15 mouse cellular contexts compared by ENCODE assay signal in genomic region chr6:124860511-124860910, GRCm38 (mm10). TPM values are rescaled to one million over a fixed set of nuclear protein-coding genes. Genes with fewer than 3 reads are reported as not detected.
A peak's percentile ranks its signal among the peaks of the same experiment; 100 is the strongest.
DNase-seq lines count a peak whose midpoint lies in the region; ATAC-seq and TF ChIP-seq lines count a peak whose summit lies in the region.
"Had no signal": no experiment of that assay in that cellular context is flagged by ENCODE, and none has a peak within 500 bp of the region (broad histone marks: within the 10 kb centered on the region; RNA-seq: fewer than 3 reads in every experiment).

No protein-coding gene starts in this region.

- H3K4me3 ChIP-seq in forebrain, embryonic 12.5 days (replicated peaks), result no peak overlapping the region
- no peak overlapping the region for H3K4me3 ChIP-seq in forebrain, embryonic 11.5 days (ENCODE audit: low read depth, low read length)
- no peak overlapping the region for H3K4me3 ChIP-seq in stomach, embryonic 15.5 days (replicated peaks)
- H3K4me3 ChIP-seq in stomach, postnatal 0 days (ENCODE audit: low read depth, low read length), result no peak overlapping the region
- H3K4me3 ChIP-seq in midbrain, embryonic 12.5 days, result no peak overlapping the region
- H3K4me3 ChIP-seq: embryonic facial prominence, embryonic 15.5 days had no signal

- no peak for TF ChIP-seq CTCF in stomach, postnatal 0 days (IDR thresholded peaks at IDR 0.05; ENCODE audit: low read depth)

- H3K9me3 ChIP-seq in forebrain, embryonic 12.5 days, result no peaks in the 10 kb centered on the region
- no peaks in the 10 kb centered on the region for H3K9me3 ChIP-seq in forebrain, embryonic 11.5 days (ENCODE audit: control insufficient read depth, low read length)
- no peaks in the 10 kb centered on the region for H3K9me3 ChIP-seq in stomach, embryonic 15.5 days
- H3K9me3 ChIP-seq in stomach, postnatal 0 days (ENCODE audit: control insufficient read depth, low read length), result no peaks in the 10 kb centered on the region
- H3K9me3 ChIP-seq in midbrain, embryonic 12.5 days, result no peaks in the 10 kb centered on the region
- H3K9me3 ChIP-seq: embryonic facial prominence, embryonic 15.5 days; G1E; limb, embryonic 13.5 days had no signal

- peaks cover 72% of the 10 kb centered on the region for H3K4me1 ChIP-seq in forebrain, embryonic 12.5 days
- H3K4me1 ChIP-seq in forebrain, embryonic 11.5 days (replicated peaks; ENCODE audit: control insufficient read depth, insufficient read depth, low read length), result peaks cover 35% of the 10 kb centered on the region
- H3K4me1 ChIP-seq in stomach, embryonic 15.5 days, result peaks cover 30% of the 10 kb centered on the region
- H3K4me1 ChIP-seq in stomach, postnatal 0 days (replicated peaks; ENCODE audit: control insufficient read depth, insufficient read depth), result no peaks in the 10 kb centered on the region
- H3K4me1 ChIP-seq in midbrain, embryonic 12.5 days, result peaks cover 77% of the 10 kb centered on the region

- H3K9ac ChIP-seq in forebrain, embryonic 12.5 days, result peak overlapping the region; percentile 9
- H3K9ac ChIP-seq in forebrain, embryonic 11.5 days (ENCODE audit: low read length), result no peak overlapping the region
- H3K9ac ChIP-seq in stomach, embryonic 15.5 days, result no peak overlapping the region
- H3K9ac ChIP-seq in stomach, postnatal 0 days (ENCODE audit: low read length), result no peak overlapping the region
- H3K9ac ChIP-seq in midbrain, embryonic 12.5 days (replicated peaks), result peak overlapping the region; percentile 39; the same call in 1 of the 2 replicates
- H3K9ac ChIP-seq: embryonic facial prominence, embryonic 15.5 days had no signal

- no peak overlapping the region for H3K4me2 ChIP-seq in forebrain, embryonic 12.5 days
- H3K4me2 ChIP-seq in forebrain, embryonic 11.5 days (ENCODE audit: low read depth, low read length, severe bottlenecking), result no peak overlapping the region
- no peak overlapping the region for H3K4me2 ChIP-seq in stomach, embryonic 15.5 days
- no peak overlapping the region for H3K4me2 ChIP-seq in stomach, postnatal 0 days (replicated peaks; ENCODE audit: low read depth)
- H3K4me2 ChIP-seq in midbrain, embryonic 12.5 days (replicated peaks), result peak overlapping the region; percentile 9; the same call in 1 of the 2 replicates
- H3K4me2 ChIP-seq: embryonic facial prominence, embryonic 15.5 days had no signal

- 81% methylated on average over 9 of the region's 9 CpGs for WGBS in forebrain, embryonic 12.5 days
- WGBS in forebrain, embryonic 11.5 days, result 79% methylated on average over 9 of the region's 9 CpGs
- 83% methylated on average over 9 of the region's 9 CpGs for WGBS in stomach, embryonic 15.5 days
- 84% methylated on average over 9 of the region's 9 CpGs for WGBS in stomach, postnatal 0 days
- WGBS in midbrain, embryonic 12.5 days, result 76% methylated on average over 9 of the region's 9 CpGs

- no peak for DNase-seq in forebrain, embryonic 11.5 days (ENCODE audit: low spot score)
- no peak for DNase-seq in stomach, postnatal 0 days (ENCODE audit: low spot score)
- no peak for DNase-seq in adrenal gland, postnatal 36 days
- no peak for DNase-seq in spleen, postnatal 36 days (ENCODE audit: low spot score in 2 of 2)

- peaks cover 17% of the 10 kb centered on the region for H3K27me3 ChIP-seq in forebrain, embryonic 12.5 days
- H3K27me3 ChIP-seq in forebrain, embryonic 11.5 days (ENCODE audit: control insufficient read depth, insufficient read depth, low read length), result no peaks in the 10 kb centered on the region; the same call in none of the 2 replicates
- H3K27me3 ChIP-seq in stomach, embryonic 15.5 days (replicated peaks), result peaks cover 20% of the 10 kb centered on the region
- no peaks in the 10 kb centered on the region; the same call in 1 of the 2 replicates for H3K27me3 ChIP-seq in stomach, postnatal 0 days (ENCODE audit: control insufficient read depth, insufficient read depth, low read length)
- H3K27me3 ChIP-seq in midbrain, embryonic 12.5 days, result peaks cover 19% of the 10 kb centered on the region
- H3K27me3 ChIP-seq: embryonic facial prominence, embryonic 15.5 days had no signal

- H3K27ac ChIP-seq in forebrain, embryonic 12.5 days, result peak overlapping the region; percentile 63; the same call in 1 of the 2 replicates
- H3K27ac ChIP-seq in forebrain, embryonic 11.5 days (ENCODE audit: low read depth, low read length), result no peak overlapping the region
- H3K27ac ChIP-seq in stomach, embryonic 15.5 days, result peak overlapping the region; percentile 5; the same call in 1 of the 2 replicates
- H3K27ac ChIP-seq in stomach, postnatal 0 days (replicated peaks), result no peak overlapping the region
- peak overlapping the region; percentile 60; the same call in 1 of the 2 replicates for H3K27ac ChIP-seq in midbrain, embryonic 12.5 days (replicated peaks)
- H3K27ac ChIP-seq: embryonic facial prominence, embryonic 15.5 days had no signal

- no peak for TF ChIP-seq EP300 in stomach, postnatal 0 days (optimal IDR thresholded peaks at IDR 0.05)

- H3K36me3 ChIP-seq in forebrain, embryonic 12.5 days (replicated peaks), result no peaks in the 10 kb centered on the region
- no peaks in the 10 kb centered on the region for H3K36me3 ChIP-seq in forebrain, embryonic 11.5 days (ENCODE audit: control insufficient read depth, insufficient read depth, low read length)
- no peaks in the 10 kb centered on the region for H3K36me3 ChIP-seq in stomach, embryonic 15.5 days
- no peaks in the 10 kb centered on the region for H3K36me3 ChIP-seq in stomach, postnatal 0 days (ENCODE audit: control insufficient read depth, insufficient read depth, low read length)
- H3K36me3 ChIP-seq in midbrain, embryonic 12.5 days, result no peaks in the 10 kb centered on the region
- H3K36me3 ChIP-seq: embryonic facial prominence, embryonic 15.5 days; G1E had no signal

- ATAC-seq in forebrain, embryonic 12.5 days (ENCODE audit: low FRiP score), result no peak
- no peak for ATAC-seq in forebrain, embryonic 11.5 days (replicated peaks; ENCODE audit: low FRiP score)
- no peak for ATAC-seq in stomach, embryonic 15.5 days (ENCODE audit: insufficient read depth, low FRiP score, low read depth)
- ATAC-seq in stomach, postnatal 0 days (ENCODE audit: low FRiP score, low TSS enrichment), result no peak
- no peak for ATAC-seq in midbrain, embryonic 12.5 days (ENCODE audit: low FRiP score, low read depth)

RNA-seq across cellular contexts. Expression of gene P3h3, which starts 3.0 kb away (rescaled TPM):
- 15.0 and 19.8 TPM in 2 replicates for polyA plus RNA-seq in forebrain, embryonic 12.5 days (2016; fragmentation: Nextera tagmentation; extraction: Ambion mirVana)
- 17.3 and 17.8 TPM in 2 replicates for polyA plus RNA-seq in forebrain, embryonic 11.5 days (2014; fragmentation: Nextera tagmentation; extraction: Ambion mirVana)
- 28.4 TPM in 2 replicates for polyA plus RNA-seq in stomach, embryonic 15.5 days (2015; fragmentation: Nextera tagmentation; extraction: Ambion mirVana)
- polyA plus RNA-seq in stomach, postnatal 0 days (2015; fragmentation: Nextera tagmentation; extraction: Ambion mirVana), result 9.7 and 10.7 TPM in 2 replicates
- 21.4 and 25.6 TPM in 2 replicates for polyA plus RNA-seq in midbrain, embryonic 12.5 days (2016; fragmentation: Nextera tagmentation; extraction: Ambion mirVana)
- total RNA-seq in adrenal gland, postnatal 36 days (2021), result 10 to 100 TPM; 21.7 to 24.5 TPM
- total RNA-seq: G1E had no signal
- polyA plus RNA-seq: G1E had no signal

RNA-seq across cellular contexts. Expression of gene Gpr162, which starts 3.3 kb away (rescaled TPM):
- 9.9 and 10.2 TPM in 2 replicates for polyA plus RNA-seq in forebrain, embryonic 12.5 days (2016; fragmentation: Nextera tagmentation; extraction: Ambion mirVana)
- 2.7 and 2.8 TPM in 2 replicates for polyA plus RNA-seq in forebrain, embryonic 11.5 days (2014; fragmentation: Nextera tagmentation; extraction: Ambion mirVana)
- 1.2 and 1.3 TPM in 2 replicates for polyA plus RNA-seq in stomach, embryonic 15.5 days (2015; fragmentation: Nextera tagmentation; extraction: Ambion mirVana)
- polyA plus RNA-seq in stomach, postnatal 0 days (2015; fragmentation: Nextera tagmentation; extraction: Ambion mirVana), result 0.45 and 0.87 TPM in 2 replicates
- polyA plus RNA-seq in midbrain, embryonic 12.5 days (2016; fragmentation: Nextera tagmentation; extraction: Ambion mirVana), result 11.8 and 11.9 TPM in 2 replicates
- total RNA-seq in adrenal gland, postnatal 36 days (2021), result 1 to 10 TPM in 1 of 2 experiments, under 1 TPM in 1; 0.89 to 1.2 TPM
- total RNA-seq: megakaryocyte progenitor cell, adult 5-6 weeks had no signal
- polyA plus RNA-seq: G1E had no signal

RNA-seq across cellular contexts. Expression of gene Gnb3, which starts 20.4 kb away (rescaled TPM):
- 0.67 and 1.1 TPM in 2 replicates for polyA plus RNA-seq in forebrain, embryonic 12.5 days (2016; fragmentation: Nextera tagmentation; extraction: Ambion mirVana)
- 0.71 and 1.1 TPM in 2 replicates for polyA plus RNA-seq in forebrain, embryonic 11.5 days (2014; fragmentation: Nextera tagmentation; extraction: Ambion mirVana)
- 0.97 and 1.1 TPM in 2 replicates for polyA plus RNA-seq in stomach, embryonic 15.5 days (2015; fragmentation: Nextera tagmentation; extraction: Ambion mirVana)
- polyA plus RNA-seq in stomach, postnatal 0 days (2015; fragmentation: Nextera tagmentation; extraction: Ambion mirVana), result 0.53 and 0.98 TPM in 2 replicates
- polyA plus RNA-seq in midbrain, embryonic 12.5 days (2016; fragmentation: Nextera tagmentation; extraction: Ambion mirVana), result 5.5 TPM in 2 replicates
- 1 to 10 TPM; 6.2 to 8.1 TPM for total RNA-seq in adrenal gland, postnatal 36 days (2021)
- total RNA-seq: megakaryocyte progenitor cell, adult 5-6 weeks had no signal
- polyA plus RNA-seq: C2C12, G1E had no signal

RNA-seq across cellular contexts. Expression of gene Cd4, which starts 27.5 kb away (rescaled TPM):
- polyA plus RNA-seq in forebrain, embryonic 12.5 days (2016; fragmentation: Nextera tagmentation; extraction: Ambion mirVana), result 0.12 and 0.14 TPM in 2 replicates
- polyA plus RNA-seq in forebrain, embryonic 11.5 days (2014; fragmentation: Nextera tagmentation; extraction: Ambion mirVana), result not detected in 2 replicates
- polyA plus RNA-seq in stomach, embryonic 15.5 days (2015; fragmentation: Nextera tagmentation; extraction: Ambion mirVana), result 0.41 and 0.64 TPM in 2 replicates
- 0.45 and 0.65 TPM in 2 replicates for polyA plus RNA-seq in stomach, postnatal 0 days (2015; fragmentation: Nextera tagmentation; extraction: Ambion mirVana)
- 0.20 TPM in 1 of 2 replicates, not detected in the other for polyA plus RNA-seq in midbrain, embryonic 12.5 days (2016; fragmentation: Nextera tagmentation; extraction: Ambion mirVana)
- under 1 TPM; 0.30 to 0.50 TPM for total RNA-seq in adrenal gland, postnatal 36 days (2021)
- polyA plus RNA-seq: C2C12; G1E; kidney, embryonic 14.5 days; lung, embryonic 14.5 days; neural tube, embryonic 11.5 days had no signal

RNA-seq across cellular contexts. Expression of gene Cdca3, which starts 31.2 kb away (rescaled TPM):
- polyA plus RNA-seq in forebrain, embryonic 12.5 days (2016; fragmentation: Nextera tagmentation; extraction: Ambion mirVana), result 233 and 244 TPM in 2 replicates
- 276 and 307 TPM in 2 replicates for polyA plus RNA-seq in forebrain, embryonic 11.5 days (2014; fragmentation: Nextera tagmentation; extraction: Ambion mirVana)
- polyA plus RNA-seq in stomach, embryonic 15.5 days (2015; fragmentation: Nextera tagmentation; extraction: Ambion mirVana), result 141 and 159 TPM in 2 replicates
- polyA plus RNA-seq in stomach, postnatal 0 days (2015; fragmentation: Nextera tagmentation; extraction: Ambion mirVana), result 43.3 and 52.8 TPM in 2 replicates
- polyA plus RNA-seq in midbrain, embryonic 12.5 days (2016; fragmentation: Nextera tagmentation; extraction: Ambion mirVana), result 168 and 169 TPM in 2 replicates
- 1 to 10 TPM; 5.9 to 9.2 TPM for total RNA-seq in adrenal gland, postnatal 36 days (2021)

Comparison
In these comparisons a context has a peak if more than half of its experiments do, and no peak if none do; other contexts are left out.
1. H3K27ac ChIP-seq: peak in forebrain, embryonic 12.5 days (single experiment), stomach, embryonic 15.5 days (single experiment) and midbrain, embryonic 12.5 days (single experiment); none in forebrain, embryonic 11.5 days (single experiment) and stomach, postnatal 0 days (single experiment).
2. H3K9ac ChIP-seq: peak in forebrain, embryonic 12.5 days (single experiment) and midbrain, embryonic 12.5 days (single experiment); none in forebrain, embryonic 11.5 days (single experiment), stomach, embryonic 15.5 days (single experiment) and stomach, postnatal 0 days (single experiment).